Comparison of ENCODE assay signal across 8 mouse cellular contexts in the genomic region with DNA sequence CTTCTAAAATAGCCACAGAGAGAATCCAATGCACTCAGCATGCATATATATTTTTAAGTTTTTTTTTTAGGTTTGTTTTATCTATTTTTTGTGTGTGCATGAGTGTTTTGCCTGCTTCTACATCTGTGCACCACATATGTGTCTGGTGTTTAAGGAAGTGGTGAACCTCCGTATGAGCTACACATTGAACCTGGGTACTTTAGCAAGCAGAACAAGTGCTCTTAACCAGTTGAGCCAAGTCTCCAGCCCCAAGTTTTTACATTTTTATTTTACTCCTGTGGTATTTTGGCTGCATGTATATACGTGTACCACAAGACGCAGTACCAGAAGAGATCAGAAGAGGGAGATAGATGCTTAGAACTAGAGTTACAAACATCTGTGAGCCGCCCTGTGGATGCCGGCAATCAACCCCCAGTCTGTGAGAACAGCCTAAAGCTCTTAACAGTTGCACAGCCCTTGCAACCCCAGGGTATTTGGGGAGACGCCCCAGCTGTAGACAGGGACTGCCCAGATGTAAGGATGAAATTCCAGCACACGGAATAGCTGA. TPM values are rescaled to one million over a fixed set of nuclear protein-coding genes. Genes with fewer than 3 reads are reported as not detected.
DNase-seq lines count a peak whose midpoint lies in the region; ATAC-seq and TF ChIP-seq lines count a peak whose summit lies in the region.

No protein-coding gene starts in this region.

- H3K9ac ChIP-seq in ES-Bruce4 (ENCODE audit: low read depth, poor library complexity, severe bottlenecking): 0 out of 2 replicates have a peak overlapping the region, but pooled peaks have one; percentile 11
- H3K9ac ChIP-seq in hindbrain, embryonic 12.5 days: no peak overlapping the region
- H3K9ac ChIP-seq in liver, embryonic 13.5 days: peak overlapping the region; percentile 62; the same call in 1 of the 2 replicates

- WGBS in embryonic facial prominence, embryonic 10.5 days: 20% methylated on average over 7 of the region's 7 CpGs
- 13% methylated on average over 7 of the region's 7 CpGs for WGBS in hindbrain, embryonic 12.5 days
- WGBS in liver, embryonic 13.5 days (ENCODE audit: insufficient replicate concordance): 9% methylated on average over 7 of the region's 7 CpGs

- no peak overlapping the region for H3K4me2 ChIP-seq in hindbrain, embryonic 12.5 days (replicated peaks)
- peak overlapping the region; percentile 76 for H3K4me2 ChIP-seq in liver, embryonic 13.5 days

- H3K9me3 ChIP-seq in ES-Bruce4 (replicated peaks; ENCODE audit: control insufficient read depth, insufficient read depth, low read length, poor library complexity, severe bottlenecking): no peaks in the 10 kb centered on the region
- H3K9me3 ChIP-seq in embryonic facial prominence, embryonic 10.5 days: peaks cover 7% of the 10 kb centered on the region; the same call in 1 of the 2 replicates
- no peaks in the 10 kb centered on the region; the same call in 1 of the 2 replicates for H3K9me3 ChIP-seq in hindbrain, embryonic 12.5 days (replicated peaks)
- H3K9me3 ChIP-seq in liver, embryonic 13.5 days (replicated peaks): no peaks in the 10 kb centered on the region; the same call in 1 of the 2 replicates

- TF ChIP-seq EP300 in ES-Bruce4 (IDR thresholded peaks at IDR 0.05; ENCODE audit: insufficient read depth, low read depth, low read length): no peak

- H3K27me3 ChIP-seq in ES-Bruce4 (ENCODE audit: control insufficient read depth, insufficient read depth, low read length, poor library complexity, severe bottlenecking): no peaks in the 10 kb centered on the region
- H3K27me3 ChIP-seq in embryonic facial prominence, embryonic 10.5 days (replicated peaks; ENCODE audit: low read depth, poor library complexity, severe bottlenecking): peaks cover 37% of the 10 kb centered on the region
- peaks cover 4% of the 10 kb centered on the region for H3K27me3 ChIP-seq in hindbrain, embryonic 12.5 days
- H3K27me3 ChIP-seq in liver, embryonic 13.5 days: no peaks in the 10 kb centered on the region

- peak; percentile 52 for DNase-seq in cerebellum, adult 8-10 months
- no peak for DNase-seq in cerebellum, postnatal 4 days (ENCODE audit: low spot score in 2 of 2)
- peak; percentile 52 for DNase-seq in embryonic facial prominence, embryonic 10.5 days (ENCODE audit: low spot score)
- peak; percentile 63 for DNase-seq in liver, embryonic 13.5 days
- peak; percentile 83 for DNase-seq in retina, postnatal 1 day
- no peak for DNase-seq in cerebellum, adult 18-20 months

- TF ChIP-seq CTCF in ES-Bruce4 (IDR thresholded peaks at IDR 0.05; ENCODE audit: low read depth, low read length): peak; percentile 32

- no peak overlapping the region for H3K4me3 ChIP-seq in ES-Bruce4 (ENCODE audit: low read depth, low read length)
- peak overlapping the region; percentile 46; the same call in 1 of the 2 replicates for H3K4me3 ChIP-seq in embryonic facial prominence, embryonic 10.5 days
- H3K4me3 ChIP-seq in hindbrain, embryonic 12.5 days: no peak overlapping the region
- peak overlapping the region; percentile 58 for H3K4me3 ChIP-seq in liver, embryonic 13.5 days (replicated peaks)

- TF ChIP-seq POLR2A in ES-Bruce4 (IDR thresholded peaks at IDR 0.05; ENCODE audit: insufficient read depth, low read length): no peak

- no peaks in the 10 kb centered on the region for H3K4me1 ChIP-seq in ES-Bruce4 (ENCODE audit: control insufficient read depth, insufficient read depth, low read length)
- peaks cover 21% of the 10 kb centered on the region for H3K4me1 ChIP-seq in embryonic facial prominence, embryonic 10.5 days
- peaks cover 19% of the 10 kb centered on the region for H3K4me1 ChIP-seq in hindbrain, embryonic 12.5 days
- peaks cover 35% of the 10 kb centered on the region for H3K4me1 ChIP-seq in liver, embryonic 13.5 days (replicated peaks)

- H3K27ac ChIP-seq in ES-Bruce4 (ENCODE audit: insufficient read depth, low read length): no peak overlapping the region
- H3K27ac ChIP-seq in embryonic facial prominence, embryonic 10.5 days (replicated peaks): no peak overlapping the region
- H3K27ac ChIP-seq in hindbrain, embryonic 12.5 days: no peak overlapping the region
- H3K27ac ChIP-seq in liver, embryonic 13.5 days: peak overlapping the region; percentile 85

- no peaks in the 10 kb centered on the region for H3K36me3 ChIP-seq in ES-Bruce4 (ENCODE audit: control insufficient read depth, insufficient read depth, low read length, poor library complexity, severe bottlenecking)
- no peaks in the 10 kb centered on the region for H3K36me3 ChIP-seq in embryonic facial prominence, embryonic 10.5 days (replicated peaks)
- no peaks in the 10 kb centered on the region for H3K36me3 ChIP-seq in hindbrain, embryonic 12.5 days
- no peaks in the 10 kb centered on the region for H3K36me3 ChIP-seq in liver, embryonic 13.5 days

- peak; percentile 34; the same call in 1 of the 2 replicates for ATAC-seq in hindbrain, embryonic 12.5 days (ENCODE audit: low FRiP score)
- ATAC-seq in liver, embryonic 13.5 days (ENCODE audit: low read depth): 0 out of 2 replicates have a peak, but pooled peaks have one; percentile 32

RNA-seq across cellular contexts. Expression of a gene that starts 17.7 kb away (rescaled TPM):
- 19.5 and 19.6 TPM in 2 replicates for polyA plus RNA-seq in ES-Bruce4 (2011; ENCODE audit: insufficient read depth, insufficient read length, low read depth, missing spikeins)
- 47.8 and 49.6 TPM in 2 replicates for polyA plus RNA-seq in embryonic facial prominence, embryonic 10.5 days (2016; fragmentation: Nextera tagmentation; extraction: Ambion mirVana)
- polyA plus RNA-seq in hindbrain, embryonic 12.5 days (2016; fragmentation: Nextera tagmentation; extraction: Ambion mirVana): 54.8 and 55.6 TPM in 2 replicates
- polyA plus RNA-seq in liver, embryonic 13.5 days (2015; fragmentation: Nextera tagmentation; extraction: Ambion mirVana): 31.9 TPM in 2 replicates

RNA-seq across cellular contexts. Expression of a gene that starts 26.8 kb away (rescaled TPM):
- 0.40 and 0.44 TPM in 2 replicates for polyA plus RNA-seq in ES-Bruce4 (2011; ENCODE audit: insufficient read depth, insufficient read length, low read depth, missing spikeins)
- polyA plus RNA-seq in embryonic facial prominence, embryonic 10.5 days (2016; fragmentation: Nextera tagmentation; extraction: Ambion mirVana): 0.22 TPM in 1 of 2 replicates, not detected in the other
- polyA plus RNA-seq in hindbrain, embryonic 12.5 days (2016; fragmentation: Nextera tagmentation; extraction: Ambion mirVana): 1.5 and 1.9 TPM in 2 replicates
- 0.03 and 0.10 TPM in 2 replicates for polyA plus RNA-seq in liver, embryonic 13.5 days (2015; fragmentation: Nextera tagmentation; extraction: Ambion mirVana)

RNA-seq across cellular contexts. Expression of a gene that starts 43.6 kb away (rescaled TPM):
- polyA plus RNA-seq in ES-Bruce4 (2011; ENCODE audit: insufficient read depth, insufficient read length, low read depth, missing spikeins): 18.8 and 22.3 TPM in 2 replicates
- 37.8 and 41.3 TPM in 2 replicates for polyA plus RNA-seq in embryonic facial prominence, embryonic 10.5 days (2016; fragmentation: Nextera tagmentation; extraction: Ambion mirVana)
- polyA plus RNA-seq in hindbrain, embryonic 12.5 days (2016; fragmentation: Nextera tagmentation; extraction: Ambion mirVana): 43.4 and 46.8 TPM in 2 replicates
- 85.5 and 86.2 TPM in 2 replicates for polyA plus RNA-seq in liver, embryonic 13.5 days (2015; fragmentation: Nextera tagmentation; extraction: Ambion mirVana)

RNA-seq across cellular contexts. Expression of a gene that starts 55.9 kb away (rescaled TPM):
- polyA plus RNA-seq in ES-Bruce4 (2011; ENCODE audit: insufficient read depth, insufficient read length, low read depth, missing spikeins): 9.5 and 10.4 TPM in 2 replicates
- 4.9 and 5.3 TPM in 2 replicates for polyA plus RNA-seq in embryonic facial prominence, embryonic 10.5 days (2016; fragmentation: Nextera tagmentation; extraction: Ambion mirVana)
- polyA plus RNA-seq in hindbrain, embryonic 12.5 days (2016; fragmentation: Nextera tagmentation; extraction: Ambion mirVana): 11.4 and 11.7 TPM in 2 replicates
- 2.0 and 2.1 TPM in 2 replicates for polyA plus RNA-seq in liver, embryonic 13.5 days (2015; fragmentation: Nextera tagmentation; extraction: Ambion mirVana)

Comparison
In these comparisons a context has a peak if more than half of its experiments do, and no peak if none do; other contexts are left out.
1. DNase-seq: peak in cerebellum, adult 8-10 months (single experiment), embryonic facial prominence, embryonic 10.5 days (single experiment), liver, embryonic 13.5 days (single experiment) and retina, postnatal 1 day (single experiment); none in cerebellum, postnatal 4 days (0 of 2) and cerebellum, adult 18-20 months (0 of 2).
2. H3K4me3 ChIP-seq: peak in embryonic facial prominence, embryonic 10.5 days (single experiment) and liver, embryonic 13.5 days (single experiment); none in ES-Bruce4 (single experiment) and hindbrain, embryonic 12.5 days (single experiment).